Mouse (Mus musculus) embryonic fibroblast, embryonic 13.5 days (primary cell): ENCODE measurements around the gene Exosc7.

Experiments used
- CTCF ChIP-seq: IDR thresholded peaks from 2 replicates; pipeline ENCODE4 v1.5.1; 2011; ENCODE audit warnings: mild to moderate bottlenecking, control low read depth, low read length, moderate library complexity, borderline replicate concordance; ENCODE audit not compliant: insufficient read depth
- POLR2A ChIP-seq: IDR thresholded peaks from 2 replicates; pipeline ENCODE4 v1.6.1; 2011; ENCODE audit warnings: low read depth, mild to moderate bottlenecking, control low read depth, low read length, moderate library complexity

GRCm38 (mm10) chr9:123103425-123103824, 9.6 kb upstream of the Exosc7 start:
- TF ChIP-seq POLR2A = no peak
- TF ChIP-seq CTCF = no peak
